Mouse (Mus musculus) limb, embryonic 14.5 days (tissue): Measurements from ENCODE around the gene Fam186b. TPM values are rescaled to one million over a fixed set of nuclear protein-coding genes. Genes with fewer than 3 reads are reported as not detected.
A peak's percentile ranks its signal among the peaks of the same experiment; 100 is the strongest.
"Not testable (repeated sequence)": the region's sequence is repeated elsewhere in the genome, so short reads cannot be mapped to it uniquely, and the experiment has no call there.

Experiments used
- ATAC-seq: fragments of 200-750 bp; cut with Nextera tagmentation; 2 replicates; pipeline ENCODE4 v1.8.0; 2017; ENCODE audit warnings: low read depth, moderate number of reproducible peaks, moderate TSS enrichment; ENCODE audit not compliant: low FRiP score
- DNase-seq: peaks from one replicate; pipeline ENCODE4 v3.0.0-alpha.2; 2015; ENCODE audit warnings: low spot score
- H3K27ac ChIP-seq: fragments of 300-500 bp; sonication (generic); replicated peaks from 2 replicates; pipeline ENCODE4 v1.5.1; 2014; ENCODE audit warnings: low read depth, mild to moderate bottlenecking, low read length, moderate library complexity, mixed read lengths
- H3K27me3 ChIP-seq: fragments of 300-500 bp; sonication (generic); 2 replicates; pipeline ENCODE4 v1.6.1; 2014; ENCODE audit warnings: low read length, mixed read lengths; ENCODE audit not compliant: control insufficient read depth, insufficient read depth
- H3K36me3 ChIP-seq: fragments of 300-500 bp; sonication (generic); 2 replicates; pipeline ENCODE4 v1.6.1; 2014; ENCODE audit warnings: mild to moderate bottlenecking, low read length, moderate library complexity, mixed read lengths; ENCODE audit not compliant: control insufficient read depth, insufficient read depth
- H3K4me1 ChIP-seq: fragments of 300-500 bp; sonication (generic); 2 replicates; pipeline ENCODE4 v1.6.1; 2014; ENCODE audit warnings: antibody characterized with exemption, low read length, mixed read lengths; ENCODE audit not compliant: control insufficient read depth, insufficient read depth
- H3K4me2 ChIP-seq: fragments of 300-500 bp; sonication (generic); replicated peaks from 2 replicates; pipeline ENCODE4 v1.6.1; 2014; ENCODE audit warnings: low read depth, mild to moderate bottlenecking, low read length, moderate library complexity; ENCODE audit not compliant: severe bottlenecking
- H3K4me3 ChIP-seq: fragments of 300-500 bp; sonication (generic); replicated peaks from 2 replicates; pipeline ENCODE4 v1.5.1; 2014; ENCODE audit warnings: low read length
- H3K9ac ChIP-seq: fragments of 300-500 bp; sonication (generic); 2 replicates; pipeline ENCODE4 v1.6.1; 2014; ENCODE audit warnings: mild to moderate bottlenecking, low read depth, low read length, moderate library complexity; ENCODE audit not compliant: severe bottlenecking
- H3K9me3 ChIP-seq: fragments of 300-500 bp; sonication (generic); 2 replicates; pipeline ENCODE4 v1.6.1; 2016; ENCODE audit warnings: low read length; ENCODE audit not compliant: control insufficient read depth
- POLR2A ChIP-seq: fragments of 200-500 bp; IDR thresholded peaks from 2 replicates; pipeline ENCODE4 v1.8.0; 2012; ENCODE audit warnings: inconsistent platforms, mild to moderate bottlenecking, moderate library complexity, borderline replicate concordance; ENCODE audit not compliant: insufficient read depth, insufficient read length; ENCODE audit errors: extremely low read depth
- WGBS: fragments of 180-500 bp; shearing (Covaris S2); extraction: QIAGEN DNeasy Blood & Tissue Kit; methylation state at CpG from one replicate; pipeline ENCODE4 v1.1.7; 2014; 5-methylcytosine and 5-hydroxymethylcytosine counted together
- polyA plus RNA-seq, 2 experiments: library from polyadenylated mRNA; depleted of rRNA in 1 of 2; stranded (reverse) in 1 of 2; unstranded in 1 of 2; fragments of >200 nt; fragmentation: Nextera tagmentation in 1 of 2; extraction: Ambion mirVana in 1 of 2; gene quantifications; 2 replicates each; pipeline versions ENCODE4 v1.2.1 to v1.2.3; 2012 to 2014

Gene Fam186b
- polyA plus RNA-seq, 2 experiments, result 0.19 to 0.32 TPM

- H3K27ac ChIP-seq, result no peak overlapping the region
- no peak for DNase-seq
- H3K4me3 ChIP-seq, result no peak overlapping the region
- H3K9me3 ChIP-seq, result no peaks in the 10 kb centered on the region
- 98% methylated on average over 6 of the region's 6 CpGs for WGBS
- H3K4me2 ChIP-seq, result no peak overlapping the region
- H3K4me1 ChIP-seq, result peaks cover 7% of the 10 kb centered on the region; the same call in 1 of the 2 replicates
- no peak for TF ChIP-seq POLR2A
- no peaks in the 10 kb centered on the region for H3K27me3 ChIP-seq
- ATAC-seq, result no peak
- no peak overlapping the region for H3K9ac ChIP-seq
- peaks cover 14% of the 10 kb centered on the region for H3K36me3 ChIP-seq
These were observed 41.9 kb downstream of the Fam186b start for GRCm38 (mm10) chr15:99253772-99254171.

- H3K27me3 ChIP-seq, H3K4me3 ChIP-seq, DNase-seq, ATAC-seq, H3K9ac ChIP-seq, H3K4me1 ChIP-seq, H3K9me3 ChIP-seq: not testable (repeated sequence)
- 39% methylated on average over 2 of the region's 2 CpGs for WGBS
- H3K27ac ChIP-seq, result peak overlapping the region; percentile 95; the same call in 1 of the 2 replicates
- H3K36me3 ChIP-seq, result peaks cover 17% of the 10 kb centered on the region
- H3K4me2 ChIP-seq, result peak overlapping the region; percentile 79
These were observed 42.6 kb downstream of the Fam186b start for GRCm38 (mm10) chr15:99253175-99253479.

- ATAC-seq, result peak; percentile 51
These were observed 43.1 kb downstream of the Fam186b start for GRCm38 (mm10) chr15:99252381-99253174.

GRCm38 (mm10) chr15:99251626-99252380, 43.9 kb downstream of the Fam186b start, which contains the start of gene Mcrs1:
Mcrs1 (minus strand) TSS chr15:99251961.
- ATAC-seq, result peak; percentile 96
- peaks cover 7% of the 10 kb centered on the region; the same call in 1 of the 2 replicates for H3K4me1 ChIP-seq
- peak; percentile 64; the same call in 1 of the 2 replicates for TF ChIP-seq POLR2A
- H3K4me3 ChIP-seq, result peak within 1 kb of the TSS; percentile 68
- no peaks in the 10 kb centered on the region for H3K27me3 ChIP-seq
- DNase-seq, result peak; percentile 100
- peak within 1 kb of the TSS; percentile 95 for H3K27ac ChIP-seq
- no peaks in the 10 kb centered on the region for H3K9me3 ChIP-seq
- peak within 1 kb of the TSS; percentile 79 for H3K4me2 ChIP-seq
- peak within 1 kb of the TSS; percentile 75 for H3K9ac ChIP-seq
- peaks cover 30% of the 10 kb centered on the region for H3K36me3 ChIP-seq
- whole genome bisulfite sequencing, result under 1% methylated on average over 52 of the region's 52 CpGs

More at GRCm38 (mm10) chr15:99252381-99253174, 43.1 kb downstream of the Fam186b start:
- Histone ChIP-seq H3K36me3 (peaks cover 23% of the 10 kb centered on the region), H3K9me3 (no peaks in the 10 kb centered on the region), H3K4me1 (peaks cover 7% of the 10 kb centered on the region; the same call in 1 of the 2 replicates), H3K9ac (peak overlapping the region; percentile 75), H3K27ac (peak overlapping the region; percentile 95), H3K4me3 (peak overlapping the region; percentile 68), H3K4me2 (peak overlapping the region; percentile 79), H3K27me3 (no peaks in the 10 kb centered on the region)
- DNase-seq, result peak; percentile 79
- no peak for TF ChIP-seq POLR2A
- 4% methylated on average over 22 of the region's 22 CpGs for WGBS

GRCm38 (mm10) chr15:99251111-99251510, 44.6 kb downstream of the Fam186b start:
- Histone ChIP-seq H3K9ac (peak overlapping the region; percentile 75), H3K4me2 (peak overlapping the region; percentile 79), H3K27ac (peak overlapping the region; percentile 38; the same call in 1 of the 2 replicates), H3K36me3 (peaks cover 36% of the 10 kb centered on the region), H3K4me3 (peak overlapping the region; percentile 68)
- not testable (repeated sequence) for H3K4me1 ChIP-seq, H3K9me3 ChIP-seq, DNase-seq, ATAC-seq, H3K27me3 ChIP-seq
- WGBS, result 2% methylated on average over 14 of the region's 15 CpGs
